Mouse (Mus musculus): ENCODE data around the gene 1700006A11Rik.

- no peak for TF ChIP-seq POLR2A (IDR thresholded peaks at IDR 0.05; ENCODE audit: low read depth, low read length)
- TF ChIP-seq CTCF (IDR thresholded peaks at IDR 0.05; ENCODE audit: borderline replicate concordance, insufficient read depth, low read length), result no peak
Measured at GRCm38 (mm10) chr3:124372031-124372430, 53.8 kb downstream of the 1700006A11Rik start.
